Mouse (Mus musculus) hindbrain, postnatal 0 days (tissue): ENCODE data around the gene Steap4. TPM values are rescaled to one million over a fixed set of nuclear protein-coding genes. Genes with fewer than 3 reads are reported as not detected.
A peak's percentile ranks its signal among the peaks of the same experiment; 100 is the strongest.
"Not testable (repeated sequence)": the region's sequence is repeated elsewhere in the genome, so short reads cannot be mapped to it uniquely, and the experiment has no call there.

Source experiments
- ATAC-seq: fragments of 200-750 bp; cut with Nextera tagmentation; 2 replicates; pipeline ENCODE4 v1.8.0; 2017; ENCODE audit warnings: mild to moderate bottlenecking, moderate TSS enrichment, moderate library complexity
- DNase-seq: peaks from one replicate; pipeline ENCODE4 v3.0.0-alpha.2; 2015; ENCODE audit warnings: low spot score
- H3K27ac ChIP-seq: fragments of 300-500 bp; sonication (generic); 2 replicates; pipeline ENCODE4 v1.5.1; 2014; ENCODE audit warnings: mild to moderate bottlenecking
- H3K27me3 ChIP-seq: fragments of 300-500 bp; sonication (generic); 2 replicates; pipeline ENCODE4 v1.6.1; 2014; ENCODE audit warnings: low read length, mixed read lengths; ENCODE audit not compliant: insufficient read depth
- H3K36me3 ChIP-seq: fragments of 300-500 bp; sonication (generic); 2 replicates; pipeline ENCODE4 v1.6.1; 2014; ENCODE audit warnings: low read length, mixed read lengths; ENCODE audit not compliant: insufficient read depth
- H3K4me1 ChIP-seq: fragments of 300-500 bp; sonication (generic); 2 replicates; pipeline ENCODE4 v1.6.1; 2014; ENCODE audit warnings: antibody characterized with exemption, low read length, mixed read lengths; ENCODE audit not compliant: insufficient read depth
- H3K4me2 ChIP-seq: fragments of 300-500 bp; sonication (generic); 2 replicates; pipeline ENCODE4 v1.6.1; 2014; ENCODE audit warnings: low read depth, mild to moderate bottlenecking, low read length, moderate library complexity, mixed read lengths
- H3K4me3 ChIP-seq: fragments of 300-500 bp; sonication (generic); 2 replicates; pipeline ENCODE4 v1.5.1; 2014; ENCODE audit warnings: low read length
- H3K9ac ChIP-seq: fragments of 300-500 bp; sonication (generic); replicated peaks from 2 replicates; pipeline ENCODE4 v1.6.1; 2014; ENCODE audit warnings: mild to moderate bottlenecking, low read length, moderate library complexity, mixed read lengths
- H3K9me3 ChIP-seq: fragments of 300-500 bp; sonication (generic); 2 replicates; pipeline ENCODE4 v1.6.1; 2016; ENCODE audit warnings: low read length, mixed read lengths
- CTCF ChIP-seq: IDR thresholded peaks from 2 replicates; pipeline ENCODE4 v1.5.1; 2016; ENCODE audit warnings: antibody characterized with exemption, control low read depth, low read depth
- WGBS: fragments of 180-500 bp; shearing (Covaris S2); extraction: QIAGEN DNeasy Blood & Tissue Kit; methylation state at CpG from one replicate; pipeline ENCODE4 v1.1.7; 2014; 5-methylcytosine and 5-hydroxymethylcytosine counted together
- polyA plus RNA-seq: library from polyadenylated mRNA; unstranded; fragments of >200 nt; fragmentation: Nextera tagmentation; extraction: Ambion mirVana; gene quantifications from 2 replicates; pipeline ENCODE4 v1.2.1, GENCODE M21; 2015
- total RNA-seq: library from RNA; depleted of rRNA; stranded (reverse); fragments of >200 nt; gene quantifications from 2 replicates; pipeline ENCODE4 v1.2.3, GENCODE M21; 2014

Steap4 gene
- total and polyA plus RNA-seq, 2 experiments from 2014 or later, result 0.58 to 1.2 TPM

DNA sequence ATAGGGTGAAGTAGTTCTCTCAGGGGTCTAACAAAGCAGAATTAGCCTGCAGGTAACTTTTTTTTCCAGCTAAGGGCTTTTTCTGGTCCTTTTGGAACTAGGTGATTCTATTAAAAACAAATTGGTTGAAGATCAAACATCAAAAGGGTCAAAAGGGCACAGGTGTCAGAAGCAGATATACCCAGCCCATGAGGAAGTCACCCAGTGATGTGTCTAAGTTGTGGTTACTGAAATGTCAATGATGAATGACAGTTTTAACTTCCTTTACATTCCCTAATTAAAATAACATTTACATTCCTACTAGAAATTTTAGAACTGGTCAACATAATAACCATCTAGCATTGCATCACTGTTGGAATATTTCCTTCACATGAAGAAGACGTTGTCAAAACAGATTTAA lies 27.7 kb downstream of the Steap4 start:
- 88% methylated on average over 1 of the region's 1 CpGs for WGBS
- Histone ChIP-seq H3K4me2 (no peak overlapping the region), H3K27ac (no peak overlapping the region), H3K9me3 (no peaks in the 10 kb centered on the region), H3K4me1 (no peaks in the 10 kb centered on the region), H3K9ac (no peak overlapping the region), H3K36me3 (no peaks in the 10 kb centered on the region), H3K27me3 (no peaks in the 10 kb centered on the region), H3K4me3 (no peak overlapping the region)
- no peak for ATAC-seq
- TF ChIP-seq CTCF, result no peak
- DNase-seq, result no peak

GRCm38 (mm10) chr5:7988415-7988814 lies 28.2 kb downstream of the Steap4 start:
- Histone ChIP-seq H3K27ac (no peak overlapping the region), H3K4me1 (no peaks in the 10 kb centered on the region), H3K9me3 (no peaks in the 10 kb centered on the region), H3K27me3 (no peaks in the 10 kb centered on the region), H3K4me3 (no peak overlapping the region), H3K4me2 (no peak overlapping the region), H3K36me3 (no peaks in the 10 kb centered on the region), H3K9ac (no peak overlapping the region)
- TF ChIP-seq CTCF, result no peak
- DNase-seq (no peak), ATAC-seq (no peak)
- 82% methylated on average over 4 of the region's 4 CpGs for WGBS

DNA sequence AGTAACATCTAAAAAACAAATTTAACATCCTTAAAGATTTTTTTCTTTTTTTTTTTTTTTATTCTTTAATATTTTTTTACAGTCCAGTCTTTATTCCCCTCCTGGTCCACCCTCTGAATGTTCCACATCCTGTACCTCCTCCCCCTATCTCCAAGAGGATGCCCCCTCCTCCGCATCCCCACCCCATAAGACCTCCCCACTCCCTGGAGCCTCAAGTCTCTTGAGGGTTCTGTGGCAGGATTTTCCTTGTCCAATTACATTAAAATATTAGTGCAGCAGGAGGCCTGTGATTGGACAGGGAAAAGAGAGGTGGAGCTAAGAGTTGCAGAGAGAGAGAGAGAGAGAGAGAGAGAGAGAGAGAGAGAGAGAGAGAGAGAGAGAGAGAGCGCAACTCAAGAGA lies 31.4 kb downstream of the Steap4 start:
- not testable (repeated sequence) for H3K4me2 ChIP-seq, H3K27me3 ChIP-seq, H3K36me3 ChIP-seq, H3K9ac ChIP-seq, H3K4me3 ChIP-seq, H3K9me3 ChIP-seq, H3K4me1 ChIP-seq, DNase-seq, ATAC-seq, H3K27ac ChIP-seq
- WGBS, result 84% methylated on average over 2 of the region's 2 CpGs

GRCm38 (mm10) chr5:7993766-7994165 lies 33.5 kb downstream of the Steap4 start:
- no peaks in the 10 kb centered on the region for H3K27me3 ChIP-seq
- ATAC-seq (0 out of 2 replicates have a peak, but pooled peaks have one; percentile 27), DNase-seq (no peak)
- WGBS, result 66% methylated on average over 5 of the region's 5 CpGs
- no peaks in the 10 kb centered on the region for H3K9me3 ChIP-seq
- H3K4me3 ChIP-seq, result no peak overlapping the region
- H3K9ac ChIP-seq, result no peak overlapping the region
- no peak overlapping the region for H3K4me2 ChIP-seq
- H3K27ac ChIP-seq, result no peak overlapping the region
- H3K36me3 ChIP-seq, result no peaks in the 10 kb centered on the region
- no peak for TF ChIP-seq CTCF
- no peaks in the 10 kb centered on the region for H3K4me1 ChIP-seq

DNA sequence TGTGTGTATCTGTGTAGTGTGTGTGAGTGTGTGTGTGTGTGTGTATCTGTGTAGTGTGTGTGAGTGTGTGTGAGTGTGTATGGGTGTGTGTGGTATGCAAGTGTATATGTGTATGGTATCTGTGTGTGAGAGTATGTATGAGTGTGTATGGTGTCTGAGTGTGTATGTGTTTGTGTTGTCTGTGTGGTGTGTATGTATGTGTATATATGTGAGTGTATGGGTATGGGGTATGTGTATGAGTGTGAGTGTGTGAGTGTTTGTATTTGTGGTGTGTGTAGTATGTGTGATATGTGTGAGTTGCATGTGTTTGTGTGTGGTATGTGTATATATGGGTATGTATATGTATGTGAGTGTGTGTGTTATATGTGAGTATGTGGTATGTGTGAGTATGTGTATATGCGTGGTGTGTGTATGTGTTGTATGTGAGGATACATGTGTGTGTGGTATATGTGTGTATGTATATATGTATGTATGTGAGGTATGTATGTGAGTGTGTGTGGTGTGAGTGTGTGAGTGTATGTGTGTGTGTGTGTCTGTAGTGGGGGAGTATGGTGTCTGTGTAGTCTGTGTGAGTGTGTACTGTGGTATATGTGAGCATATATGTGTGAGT lies 35.1 kb downstream of the Steap4 start:
- ATAC-seq (0 out of 2 replicates have a peak, but pooled peaks have one; percentile 27), DNase-seq (no peak)
- WGBS, result 91% methylated on average over 1 of the region's 1 CpGs
- no peaks in the 10 kb centered on the region for H3K9me3 ChIP-seq
- no peaks in the 10 kb centered on the region for H3K36me3 ChIP-seq
- no peak overlapping the region for H3K4me2 ChIP-seq
- H3K27ac ChIP-seq, result no peak overlapping the region
- H3K27me3 ChIP-seq, result no peaks in the 10 kb centered on the region
- H3K4me1 ChIP-seq, result no peaks in the 10 kb centered on the region
- no peak for TF ChIP-seq CTCF
- H3K4me3 ChIP-seq, result no peak overlapping the region
- no peak overlapping the region for H3K9ac ChIP-seq

GRCm38 (mm10) chr5:7996401-7997044 lies 36.3 kb downstream of the Steap4 start:
- Histone ChIP-seq H3K36me3 (no peaks in the 10 kb centered on the region), H3K4me2 (no peak overlapping the region), H3K9ac (no peak overlapping the region), H3K4me3 (no peak overlapping the region), H3K9me3 (no peaks in the 10 kb centered on the region), H3K27ac (no peak overlapping the region), H3K27me3 (no peaks in the 10 kb centered on the region), H3K4me1 (no peaks in the 10 kb centered on the region)
- peak; percentile 76 for TF ChIP-seq CTCF
- 53% methylated on average over 8 of the region's 8 CpGs for WGBS
- peak; percentile 73 for ATAC-seq
- DNase-seq, result peak; percentile 74

GRCm38 (mm10) chr5:7997086-7997485 lies 36.8 kb downstream of the Steap4 start:
- no peak for TF ChIP-seq CTCF
- ATAC-seq, result no peak
- no peak for DNase-seq
- no peaks in the 10 kb centered on the region for H3K36me3 ChIP-seq
- WGBS, result 93% methylated on average over 2 of the region's 2 CpGs
- H3K9ac ChIP-seq, result no peak overlapping the region
- no peak overlapping the region for H3K4me3 ChIP-seq
- no peaks in the 10 kb centered on the region for H3K27me3 ChIP-seq
- no peaks in the 10 kb centered on the region for H3K4me1 ChIP-seq
- H3K9me3 ChIP-seq, result no peaks in the 10 kb centered on the region
- H3K4me2 ChIP-seq, result no peak overlapping the region
- no peak overlapping the region for H3K27ac ChIP-seq
